Mouse (Mus musculus) megakaryocyte, embryonic 14.5 days (primary cell): ENCODE results near the gene Nlrp6.

ENCODE experiments used
- FLI1 ChIP-seq: IDR thresholded peaks from 2 replicates; pipeline ENCODE4 v1.6.1; 2012; ENCODE audit warnings: low read length, inconsistent platforms, mixed read lengths
- GATA1 ChIP-seq: IDR thresholded peaks from 3 replicates; pipeline ENCODE4 v1.6.1; 2012; ENCODE audit warnings: mixed read lengths, low read length, inconsistent platforms, borderline replicate concordance

GRCm38 (mm10) chr7:140943356-140943755, 22.7 kb downstream of the Nlrp6 start:
- TF ChIP-seq GATA1: no peak
- no peak for TF ChIP-seq FLI1
